ENCODE assay signal across 8 mouse cellular contexts in genomic region chr11:63925161-63925582, GRCm38 (mm10). TPM values are rescaled to one million over a fixed set of nuclear protein-coding genes. Genes with fewer than 3 reads are reported as not detected.
DNase-seq lines count a peak whose midpoint lies in the region; ATAC-seq and TF ChIP-seq lines count a peak whose summit lies in the region.

No protein-coding gene starts in this region.

- peak overlapping the region; percentile 62 to 72 for H3K4me3 ChIP-seq in ES-E14 (ENCODE audit: insufficient read depth in 1 of 2, low read depth in 1 of 2, low read length in 2 of 2, poor library complexity in 1 of 2, severe bottlenecking in 1 of 2)
- H3K4me3 ChIP-seq in hindbrain, embryonic 13.5 days: peak overlapping the region; percentile 27
- peak overlapping the region; percentile 34 for H3K4me3 ChIP-seq in left cerebral cortex, adult 2 months

- H3K27ac ChIP-seq in ES-E14 (ENCODE audit: insufficient read depth, low read depth, low read length, poor library complexity, severe bottlenecking): no peak overlapping the region
- no peak overlapping the region for H3K27ac ChIP-seq in hindbrain, embryonic 13.5 days
- no peak overlapping the region for H3K27ac ChIP-seq in left cerebral cortex, adult 2 months

- peak overlapping the region; percentile 49 for H3K4me2 ChIP-seq in hindbrain, embryonic 13.5 days

- in situ Hi-C loops in ES-E14 (cut with MboI; ENCODE audit: low sequenced_read_pairs in 2 of 2, unreplicated experiment in 2 of 2): no loop called here

- H3K36me3 ChIP-seq in ES-E14 (ENCODE audit: control insufficient read depth, insufficient read depth, low read length, poor library complexity, severe bottlenecking): no peaks in the 10 kb centered on the region
- no peaks in the 10 kb centered on the region for H3K36me3 ChIP-seq in hindbrain, embryonic 13.5 days

- intact Hi-C loops in left cerebral cortex, adult 2 months (cut with DNase I): no loop called here

- WGBS in hindbrain, embryonic 13.5 days: under 1% methylated on average over 31 of the region's 31 CpGs

- H3K27me3 ChIP-seq in hindbrain, embryonic 13.5 days: peaks cover 67% of the 10 kb centered on the region

- H3K4me1 ChIP-seq in ES-E14 (ENCODE audit: control insufficient read depth in 2 of 2, insufficient read depth in 2 of 2, low read length in 2 of 2, poor library complexity in 1 of 2): peaks cover 0 to 16% of the 10 kb centered on the region in 2 experiments; a peak in 3 of 4 replicates
- peaks cover 45% of the 10 kb centered on the region for H3K4me1 ChIP-seq in hindbrain, embryonic 13.5 days (replicated peaks)

- H3K9me3 ChIP-seq in ES-E14 (ENCODE audit: control insufficient read depth, insufficient read depth, low read depth, low read length): no peaks in the 10 kb centered on the region
- no peaks in the 10 kb centered on the region for H3K9me3 ChIP-seq in hindbrain, embryonic 13.5 days

- H3K9ac ChIP-seq in ES-E14 (ENCODE audit: insufficient read depth, low read depth, low read length, poor library complexity, severe bottlenecking): peak overlapping the region; percentile 41; the same call in 1 of the 2 replicates
- H3K9ac ChIP-seq in hindbrain, embryonic 13.5 days: 0 out of 2 replicates have a peak overlapping the region, but pooled peaks have one; percentile 35

- TF ChIP-seq CTCF in left cerebral cortex, adult 2 months (IDR thresholded peaks at IDR 0.05): peak; percentile 82

- ATAC-seq in hindbrain, embryonic 13.5 days (ENCODE audit: low FRiP score): no peak

- DNase-seq in ES-E14 (ENCODE audit: low read depth, low spot score): no peak
- peak; percentile 9 for DNase-seq in cerebellum, adult 9-11 months
- peak; percentile 72 to 79 for DNase-seq in frontal cortex, postnatal 36 days (ENCODE audit: low spot score in 2 of 2)
- DNase-seq in left cerebral cortex, adult 2 months (ENCODE audit: extremely low spot score in 1 of 2, low spot score in 2 of 2): peak; percentile 68 to 79
- peak; percentile 88 to 91 for DNase-seq in lung, postnatal 4 days
- peak; percentile 79 for DNase-seq in retina, postnatal 1 day
- DNase-seq in thymus, postnatal 4 days: peak; percentile 91

TF ChIP-seq in ES-E14, 5 proteins besides CTCF, POLR2A, EP300 and RAD21:
- TF ChIP-seq CHD2 (IDR thresholded peaks at IDR 0.05; ENCODE audit: low read depth, low read length) (no peak), MAFK (IDR thresholded peaks at IDR 0.05; ENCODE audit: insufficient read depth, low read depth, low read length) (no peak), ZC3H11A (IDR thresholded peaks at IDR 0.05; ENCODE audit: borderline replicate concordance, low read depth, low read length) (peak; percentile 87), ZNF384 (IDR thresholded peaks at IDR 0.05; ENCODE audit: low read depth, low read length) (no peak), HCFC1 (IDR thresholded peaks at IDR 0.05; ENCODE audit: borderline replicate concordance, insufficient read depth, low read length) (0 out of 2 replicates have a peak, but pooled peaks have one; percentile 43)

RNA-seq across cellular contexts. Expression of gene Hs3st3b1, which starts 3.1 kb away (rescaled TPM):
- total RNA-seq in ES-E14 (2012; rRNA removed): 4.4 and 8.1 TPM in 2 replicates
- 6.5 and 7.5 TPM in 2 replicates for polyA plus RNA-seq in hindbrain, embryonic 13.5 days (2015; fragmentation: Nextera tagmentation; extraction: Ambion mirVana)
- total RNA-seq in left cerebral cortex, adult 2 months (2021): 1 to 10 TPM; 1.1 to 1.2 TPM
